Mouse (Mus musculus): Measurements from ENCODE around the gene Smyd1. TPM values are rescaled to one million over a fixed set of nuclear protein-coding genes. Genes with fewer than 3 reads are reported as not detected.

Gene Smyd1
- polyA plus RNA-seq, 1 experiment from 2014 or later = 0.18 TPM

DNA sequence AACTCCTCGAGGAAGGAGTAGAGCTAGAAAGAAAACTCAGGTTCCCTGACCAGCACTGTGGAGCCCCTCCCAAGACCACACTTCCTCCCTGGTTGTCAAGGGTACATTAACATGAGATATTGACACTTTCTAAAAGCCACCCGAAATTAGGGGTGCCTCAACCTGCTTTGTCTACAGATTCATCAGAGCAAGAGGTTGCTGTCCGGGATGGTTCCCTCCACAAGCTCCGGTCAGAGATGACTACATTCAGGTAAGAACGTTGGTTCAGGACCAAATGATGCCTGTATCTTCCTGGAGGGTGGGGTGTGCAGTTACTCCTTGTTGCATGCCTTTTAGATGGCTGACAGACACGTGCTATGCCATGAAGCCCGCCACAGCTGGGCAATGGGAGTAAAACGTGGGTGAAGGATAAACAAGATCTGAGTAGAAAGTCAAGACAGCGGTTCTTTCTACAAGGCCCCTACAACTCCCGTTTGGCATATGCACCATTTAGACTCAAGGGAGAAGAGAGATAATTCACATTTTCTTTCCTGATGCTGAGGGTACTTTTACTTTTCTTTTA lies 30.9 kb upstream of the Smyd1 start:
- ATAC-seq (ENCODE audit: low FRiP score, low TSS enrichment) = no peak
- WGBS = 87% methylated on average over 10 of the region's 10 CpGs
- H3K9ac ChIP-seq (replicated peaks; ENCODE audit: low read length) = no peak overlapping the region

DNA sequence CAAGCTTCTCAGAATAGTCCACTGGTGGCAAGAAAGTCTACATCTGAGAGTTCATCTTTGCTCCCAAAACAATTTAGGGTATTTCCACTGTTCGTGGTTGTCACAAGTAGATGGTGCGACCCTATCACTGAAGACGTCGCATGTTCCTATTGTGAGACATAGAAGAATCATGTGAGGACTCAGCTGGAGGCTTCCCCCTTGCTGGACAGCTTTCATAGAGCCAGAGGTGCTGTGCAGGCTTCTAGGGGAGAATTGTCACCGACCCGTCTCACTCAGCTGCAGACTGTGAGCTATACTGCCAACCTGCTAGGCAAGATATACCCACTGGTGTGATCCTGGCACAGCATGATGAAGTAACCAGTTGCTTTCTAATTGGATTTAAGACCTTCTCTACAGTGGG lies 30.2 kb upstream of the Smyd1 start:
- Histone ChIP-seq H3K4me3 (replicated peaks; ENCODE audit: low read depth, low read length) (no peak overlapping the region), H3K9ac (replicated peaks; ENCODE audit: low read length) (no peak overlapping the region), H3K4me1 (ENCODE audit: control insufficient read depth, insufficient read depth, low read length) (no peaks in the 10 kb centered on the region), H3K4me2 (ENCODE audit: low read length) (no peak overlapping the region), H3K36me3 (ENCODE audit: control insufficient read depth, insufficient read depth, low read length) (no peaks in the 10 kb centered on the region), H3K9me3 (ENCODE audit: control insufficient read depth, low read length) (no peaks in the 10 kb centered on the region), H3K27ac (replicated peaks; ENCODE audit: low read depth, low read length) (no peak overlapping the region), H3K27me3 (ENCODE audit: control insufficient read depth, insufficient read depth, low read length) (no peaks in the 10 kb centered on the region)
- no peak for DNase-seq
- no peak for ATAC-seq (ENCODE audit: low FRiP score, low TSS enrichment)
- WGBS = 91% methylated on average over 6 of the region's 6 CpGs

More for the DNA sequence above, 30.9 kb upstream of the Smyd1 start:
- Histone ChIP-seq H3K9me3 (ENCODE audit: control insufficient read depth, low read length) (no peaks in the 10 kb centered on the region), H3K27me3 (ENCODE audit: control insufficient read depth, insufficient read depth, low read length) (no peaks in the 10 kb centered on the region), H3K36me3 (ENCODE audit: control insufficient read depth, insufficient read depth, low read length) (no peaks in the 10 kb centered on the region), H3K4me1 (ENCODE audit: control insufficient read depth, insufficient read depth, low read length) (no peaks in the 10 kb centered on the region), H3K4me2 (ENCODE audit: low read length) (no peak overlapping the region), H3K4me3 (replicated peaks; ENCODE audit: low read depth, low read length) (no peak overlapping the region), H3K27ac (replicated peaks; ENCODE audit: low read depth, low read length) (no peak overlapping the region)
- no peak for DNase-seq

DNA sequence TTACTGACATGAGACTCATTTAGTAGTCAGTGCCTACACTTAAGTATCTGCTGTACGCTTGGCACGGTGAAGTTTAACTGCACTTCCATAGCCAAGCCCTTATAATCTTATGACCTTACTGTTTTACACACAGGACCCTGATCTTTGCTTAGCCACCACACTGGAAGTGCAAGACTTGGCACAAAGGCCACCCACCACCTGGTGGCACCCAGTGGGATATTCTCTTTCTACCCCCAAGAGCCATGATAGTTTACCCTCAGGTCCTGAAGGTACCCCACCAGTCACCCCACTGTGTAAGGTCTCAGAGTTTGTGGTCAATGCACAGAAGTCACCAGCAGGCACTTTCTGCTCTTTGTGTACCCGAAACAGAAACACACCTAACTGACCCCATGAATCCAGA lies 29.2 kb upstream of the Smyd1 start:
- DNase-seq = no peak
- H3K27ac ChIP-seq (replicated peaks; ENCODE audit: low read depth, low read length) = no peak overlapping the region
- no peak overlapping the region for H3K9ac ChIP-seq (replicated peaks; ENCODE audit: low read length)
- H3K4me2 ChIP-seq (ENCODE audit: low read length) = no peak overlapping the region
- WGBS = 96% methylated on average over 3 of the region's 3 CpGs
- no peak for ATAC-seq (ENCODE audit: low FRiP score, low TSS enrichment)
- no peaks in the 10 kb centered on the region for H3K4me1 ChIP-seq (ENCODE audit: control insufficient read depth, insufficient read depth, low read length)
- H3K9me3 ChIP-seq (ENCODE audit: control insufficient read depth, low read length) = no peaks in the 10 kb centered on the region
- H3K4me3 ChIP-seq (replicated peaks; ENCODE audit: low read depth, low read length) = no peak overlapping the region
- no peaks in the 10 kb centered on the region for H3K27me3 ChIP-seq (ENCODE audit: control insufficient read depth, insufficient read depth, low read length)
- H3K36me3 ChIP-seq (ENCODE audit: control insufficient read depth, insufficient read depth, low read length) = no peaks in the 10 kb centered on the region

DNA sequence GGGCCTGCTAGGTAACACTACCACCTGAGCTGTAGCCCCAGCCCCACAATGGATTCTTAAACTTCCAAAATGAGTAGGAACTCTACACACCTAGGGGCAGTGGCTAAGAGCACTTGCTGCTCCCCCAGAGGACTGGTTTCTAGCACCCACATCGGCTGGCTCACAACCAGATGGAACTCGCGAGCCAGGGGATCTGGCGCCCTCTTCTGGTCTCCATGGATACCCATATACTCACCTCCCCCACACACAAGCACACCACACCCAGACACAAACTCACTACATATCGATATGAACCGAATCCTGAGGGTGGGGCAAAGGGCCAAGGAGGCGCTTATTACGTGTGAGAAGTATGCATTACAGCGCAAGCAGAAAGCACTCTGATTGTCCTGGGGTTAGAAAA lies 26.0 kb upstream of the Smyd1 start:
- whole genome bisulfite sequencing = 95% methylated on average over 9 of the region's 9 CpGs
- DNase-seq = no peak
- ATAC-seq (ENCODE audit: low FRiP score, low TSS enrichment) = no peak
- no peak overlapping the region for H3K4me2 ChIP-seq (ENCODE audit: low read length)
- no peaks in the 10 kb centered on the region for H3K9me3 ChIP-seq (ENCODE audit: control insufficient read depth, low read length)
- H3K9ac ChIP-seq (replicated peaks; ENCODE audit: low read length) = no peak overlapping the region
- no peak overlapping the region for H3K27ac ChIP-seq (replicated peaks; ENCODE audit: low read depth, low read length)
- no peaks in the 10 kb centered on the region for H3K4me1 ChIP-seq (ENCODE audit: control insufficient read depth, insufficient read depth, low read length)
- H3K4me3 ChIP-seq (replicated peaks; ENCODE audit: low read depth, low read length) = no peak overlapping the region
- no peaks in the 10 kb centered on the region for H3K36me3 ChIP-seq (ENCODE audit: control insufficient read depth, insufficient read depth, low read length)
- no peaks in the 10 kb centered on the region for H3K27me3 ChIP-seq (ENCODE audit: control insufficient read depth, insufficient read depth, low read length)

DNA sequence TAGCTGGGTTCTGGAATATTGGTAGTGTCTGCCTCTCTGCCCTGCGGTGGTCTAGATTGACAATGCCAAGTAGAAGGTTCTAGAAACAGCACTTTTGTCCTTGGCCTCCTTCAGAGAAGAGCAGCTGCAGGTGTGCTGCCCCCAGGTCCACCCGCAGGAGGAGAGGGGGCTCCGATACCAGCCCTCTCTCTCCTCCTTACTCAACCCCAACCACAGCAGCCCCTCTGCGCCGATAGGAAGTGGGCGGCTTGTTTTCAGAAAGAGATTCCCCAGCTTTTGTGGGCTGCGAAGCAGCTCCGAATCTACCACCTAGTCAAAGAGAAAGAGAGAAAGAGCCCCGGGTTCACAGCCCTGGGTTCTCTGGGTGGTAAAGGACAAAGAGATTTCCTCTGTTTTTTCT lies 19.1 kb upstream of the Smyd1 start:
- Histone ChIP-seq H3K9ac (replicated peaks; ENCODE audit: low read length) (no peak overlapping the region), H3K4me1 (ENCODE audit: control insufficient read depth, insufficient read depth, low read length) (no peaks in the 10 kb centered on the region), H3K4me2 (ENCODE audit: low read length) (no peak overlapping the region), H3K27ac (replicated peaks; ENCODE audit: low read depth, low read length) (no peak overlapping the region), H3K36me3 (ENCODE audit: control insufficient read depth, insufficient read depth, low read length) (no peaks in the 10 kb centered on the region), H3K9me3 (ENCODE audit: control insufficient read depth, low read length) (no peaks in the 10 kb centered on the region), H3K27me3 (ENCODE audit: control insufficient read depth, insufficient read depth, low read length) (no peaks in the 10 kb centered on the region), H3K4me3 (replicated peaks; ENCODE audit: low read depth, low read length) (no peak overlapping the region)
- WGBS = 88% methylated on average over 9 of the region's 9 CpGs
- DNase-seq (no peak), ATAC-seq (ENCODE audit: low FRiP score, low TSS enrichment) (no peak)

DNA sequence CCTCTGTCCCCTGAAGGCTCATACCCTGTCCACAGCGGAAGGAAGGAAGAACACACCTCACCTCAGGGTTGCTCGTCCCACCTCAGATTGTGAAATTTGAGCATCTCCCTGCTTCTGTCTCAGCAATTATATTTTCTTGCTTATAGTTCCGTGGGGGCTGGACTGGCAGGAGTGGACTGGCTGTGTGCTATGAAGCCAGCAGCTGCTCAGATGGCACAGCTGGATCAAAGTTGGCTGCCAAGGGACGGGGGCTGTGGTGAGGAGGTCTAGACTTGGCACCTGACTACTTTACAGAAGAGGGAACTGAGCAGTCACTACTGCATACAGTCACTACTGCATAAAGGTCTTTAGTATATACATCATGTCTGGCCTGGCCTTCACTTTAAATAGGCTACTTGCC lies 17.3 kb upstream of the Smyd1 start:
- Histone ChIP-seq H3K36me3 (ENCODE audit: control insufficient read depth, insufficient read depth, low read length) (no peaks in the 10 kb centered on the region), H3K4me2 (ENCODE audit: low read length) (no peak overlapping the region), H3K9me3 (ENCODE audit: control insufficient read depth, low read length) (no peaks in the 10 kb centered on the region), H3K4me1 (ENCODE audit: control insufficient read depth, insufficient read depth, low read length) (no peaks in the 10 kb centered on the region), H3K27ac (replicated peaks; ENCODE audit: low read depth, low read length) (no peak overlapping the region), H3K4me3 (replicated peaks; ENCODE audit: low read depth, low read length) (no peak overlapping the region), H3K9ac (replicated peaks; ENCODE audit: low read length) (no peak overlapping the region), H3K27me3 (ENCODE audit: control insufficient read depth, insufficient read depth, low read length) (no peaks in the 10 kb centered on the region)
- DNase-seq = no peak
- 89% methylated on average over 4 of the region's 4 CpGs for WGBS
- no peak for ATAC-seq (ENCODE audit: low FRiP score, low TSS enrichment)

DNA sequence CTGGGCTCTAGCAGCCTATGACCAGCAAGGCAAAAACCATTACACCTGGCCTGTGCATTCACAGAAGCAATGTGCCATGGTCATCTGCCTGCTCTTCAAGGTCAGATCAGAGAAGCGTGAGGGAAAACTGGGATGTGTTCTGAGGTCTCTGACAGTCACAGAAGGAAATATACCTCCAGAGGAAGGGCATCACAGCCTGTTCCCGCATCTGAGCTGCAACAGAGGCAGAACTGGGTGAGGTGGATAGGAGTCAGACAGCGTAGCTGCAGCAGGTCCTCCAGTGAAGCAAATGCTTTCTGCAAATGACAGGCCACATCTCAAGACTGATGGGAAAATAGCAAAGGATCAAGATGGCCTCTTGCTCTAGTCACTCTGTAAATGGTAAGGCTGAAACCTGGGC lies 16.9 kb upstream of the Smyd1 start:
- Histone ChIP-seq H3K27ac (replicated peaks; ENCODE audit: low read depth, low read length) (no peak overlapping the region), H3K4me2 (ENCODE audit: low read length) (no peak overlapping the region), H3K4me3 (replicated peaks; ENCODE audit: low read depth, low read length) (no peak overlapping the region), H3K36me3 (ENCODE audit: control insufficient read depth, insufficient read depth, low read length) (no peaks in the 10 kb centered on the region), H3K9ac (replicated peaks; ENCODE audit: low read length) (no peak overlapping the region), H3K9me3 (ENCODE audit: control insufficient read depth, low read length) (no peaks in the 10 kb centered on the region), H3K4me1 (ENCODE audit: control insufficient read depth, insufficient read depth, low read length) (no peaks in the 10 kb centered on the region), H3K27me3 (ENCODE audit: control insufficient read depth, insufficient read depth, low read length) (no peaks in the 10 kb centered on the region)
- no peak for DNase-seq
- 86% methylated on average over 3 of the region's 3 CpGs for WGBS
- ATAC-seq (ENCODE audit: low FRiP score, low TSS enrichment) = no peak

DNA sequence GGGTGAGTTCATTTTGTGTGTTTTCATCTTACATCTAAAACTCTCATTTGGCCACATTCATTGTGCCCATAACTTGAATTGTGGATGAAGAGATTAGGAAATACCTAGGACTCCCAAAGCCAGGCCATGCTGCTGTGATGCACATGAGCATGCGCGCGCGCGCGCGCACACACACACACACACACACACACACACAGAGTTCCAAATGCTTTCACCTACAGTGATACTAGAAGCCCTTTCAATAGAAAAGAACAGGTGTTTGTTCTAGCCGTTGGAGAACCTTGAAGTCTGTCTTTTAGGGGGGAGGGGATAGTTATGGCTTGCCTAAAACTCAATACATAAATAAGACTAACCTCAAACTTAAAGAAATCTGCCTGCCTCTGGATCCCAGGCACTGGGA lies 15.6 kb upstream of the Smyd1 start:
- no peak overlapping the region for H3K4me3 ChIP-seq (replicated peaks; ENCODE audit: low read depth, low read length)

DNA sequence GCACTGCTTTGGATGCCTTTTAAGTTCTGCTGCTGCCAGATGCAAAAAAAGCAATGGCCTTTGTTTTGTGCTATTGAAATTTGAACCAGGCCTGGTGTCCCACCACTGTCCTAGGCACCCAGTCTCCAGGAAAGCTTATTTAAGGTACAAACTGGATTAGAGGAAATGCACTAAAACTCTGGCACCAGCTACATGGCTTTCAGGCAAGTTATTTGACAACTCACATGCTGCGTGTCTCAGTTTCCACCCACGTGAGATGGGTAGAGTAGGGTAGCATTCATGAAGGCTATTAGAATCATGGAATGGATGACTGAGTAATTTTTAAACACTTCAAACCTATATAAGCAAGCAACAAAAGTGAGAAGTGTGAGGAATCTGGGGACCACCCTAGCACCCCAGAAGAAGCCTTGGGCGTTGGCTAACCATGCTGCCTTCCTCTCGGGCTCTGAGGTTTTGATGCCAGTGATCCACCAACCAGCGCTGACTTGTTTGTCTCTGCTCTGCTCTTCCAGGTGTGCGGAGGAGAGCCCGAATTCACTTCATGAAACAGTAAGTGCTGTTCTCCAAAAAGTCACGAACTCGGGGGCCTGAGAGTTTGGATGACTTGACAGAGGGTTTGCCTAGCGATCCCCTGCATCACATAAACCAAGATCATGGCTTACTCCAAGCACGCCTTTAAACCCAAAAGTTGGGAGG lies 11.7 kb upstream of the Smyd1 start:
- Histone ChIP-seq H3K9me3 (ENCODE audit: control insufficient read depth, low read length) (no peaks in the 10 kb centered on the region), H3K27me3 (ENCODE audit: control insufficient read depth, insufficient read depth, low read length) (no peaks in the 10 kb centered on the region), H3K27ac (replicated peaks; ENCODE audit: low read depth, low read length) (no peak overlapping the region), H3K4me2 (ENCODE audit: low read length) (no peak overlapping the region), H3K4me1 (ENCODE audit: control insufficient read depth, insufficient read depth, low read length) (no peaks in the 10 kb centered on the region), H3K36me3 (ENCODE audit: control insufficient read depth, insufficient read depth, low read length) (no peaks in the 10 kb centered on the region), H3K4me3 (replicated peaks; ENCODE audit: low read depth, low read length) (no peak overlapping the region), H3K9ac (replicated peaks; ENCODE audit: low read length) (no peak overlapping the region)
- no peak for DNase-seq
- WGBS = 94% methylated on average over 11 of the region's 11 CpGs
- no peak for ATAC-seq (ENCODE audit: low FRiP score, low TSS enrichment)

More for the DNA sequence above, 15.6 kb upstream of the Smyd1 start:
- H3K36me3 ChIP-seq (ENCODE audit: control insufficient read depth, insufficient read depth, low read length) = no peaks in the 10 kb centered on the region
- 98% methylated on average over 8 of the region's 8 CpGs for WGBS
- H3K27me3 ChIP-seq (ENCODE audit: control insufficient read depth, insufficient read depth, low read length) = no peaks in the 10 kb centered on the region
- no peak overlapping the region for H3K9ac ChIP-seq (replicated peaks; ENCODE audit: low read length)
- ATAC-seq (ENCODE audit: low FRiP score, low TSS enrichment) = no peak
- no peaks in the 10 kb centered on the region for H3K9me3 ChIP-seq (ENCODE audit: control insufficient read depth, low read length)
- no peak overlapping the region for H3K4me2 ChIP-seq (ENCODE audit: low read length)
- H3K27ac ChIP-seq (replicated peaks; ENCODE audit: low read depth, low read length) = no peak overlapping the region
- no peaks in the 10 kb centered on the region for H3K4me1 ChIP-seq (ENCODE audit: control insufficient read depth, insufficient read depth, low read length)
- no peak for DNase-seq

Data from midbrain, embryonic 14.5 days (tissue).